Mouse (Mus musculus): ENCODE results near the gene Rtraf.

DNA sequence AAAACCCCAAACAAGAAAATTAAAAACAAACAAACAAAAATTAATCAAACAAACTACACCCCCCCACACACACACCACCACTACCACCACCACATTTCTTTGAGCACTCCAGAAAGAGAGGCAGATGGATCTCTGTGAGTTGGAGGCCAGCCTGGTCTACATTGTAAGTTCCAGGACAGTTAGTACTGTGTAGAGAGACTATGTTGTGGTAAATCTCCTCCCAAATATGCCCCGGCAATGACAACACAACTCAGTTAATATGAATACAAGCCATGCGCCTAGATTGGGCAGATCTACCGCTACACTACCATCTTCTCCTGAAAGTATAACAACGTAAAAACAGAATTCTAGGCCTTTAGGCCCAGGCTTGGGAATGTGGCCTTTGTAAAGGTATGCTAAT is 36.7 kb upstream of the Rtraf start:
- no peak for TF ChIP-seq GATA1 (IDR thresholded peaks at IDR 0.05; ENCODE audit: low read length)
- no peak for TF ChIP-seq TAL1 (IDR thresholded peaks at IDR 0.05; ENCODE audit: low read length)
